Mouse (Mus musculus) Patski (cell line): ENCODE measurements around the gene Abca2. TPM values are rescaled to one million over a fixed set of nuclear protein-coding genes. Genes with fewer than 3 reads are reported as not detected.

Source experiments
- ATAC-seq: fragments of 100-300 bp; one replicate; pipeline ENCODE4 v1.8.0; 2021
- CTCF ChIA-PET: fragments of 350-600 bp; sonication (Branson Sonifier 250); formaldehyde crosslinking; loops from one replicate; lab custom pipeline; 2022; ENCODE audit warnings: inconsistent platforms; lab: Charles Lee
- POLR2A ChIA-PET: fragments of 350-600 bp; sonication (Branson Sonifier 250); formaldehyde crosslinking; loops from one replicate; lab custom pipeline; 2022; ENCODE audit warnings: antibody characterized with exemption, inconsistent platforms; lab: Charles Lee
- DNase-seq: peaks from one replicate; pipeline ENCODE4 v3.0.0-alpha.2; 2011; ENCODE audit warnings: low read depth, low spot score
- H3K27me3 ChIP-seq: fragments of 371-371 bp; one replicate; pipeline ENCODE4 v1.5.1; 2021
- CTCF ChIP-seq: fragments of 100-300 bp; IDR thresholded peaks from one replicate; pipeline ENCODE4 v1.5.1; 2021
- in situ Hi-C: fragments of 300-500 bp; cut with MboI; formaldehyde crosslinking; loops from 3 replicates; pipeline ENCODE4 v1.11.1; 2018; ENCODE audit warnings: low pct_unique_long_range_greater_than_20kb, mixed read lengths
- polyA plus RNA-seq: library from polyadenylated mRNA; unstranded; gene quantifications from one replicate; pipeline ENCODE4 v1.2.3, GENCODE M21; 2021

Abca2 gene
- polyA plus RNA-seq, 1 experiment from 2014 or later: 98.6 TPM

- no peak for TF ChIP-seq CTCF
- in situ Hi-C loops: no loop called here
- ChIA-PET CTCF (interaction anchor here (0.8 to 1.9 kb wide), 3 partner anchors 22 to 35 kb away, joined by 3 to 6 read pairs (median 4); partner anchors contain the start of gene Fut7), POLR2A (interaction anchor here (1.0 kb wide), 1 partner anchor 40 kb away, joined by 3 read pairs; no protein-coding TSS in a partner anchor)
- ATAC-seq: no peak
- DNase-seq: no peak
- H3K27me3 ChIP-seq: no peaks in the 10 kb centered on the region
These were observed 28.8 kb downstream of the Abca2 start for GRCm38 (mm10) chr2:25457022-25457896.

- H3K27me3 ChIP-seq: no peaks in the 10 kb centered on the region
- ChIA-PET CTCF (no interaction called here), POLR2A (interaction anchor here (0.7 kb wide), 1 partner anchor 39 kb away, joined by 3 read pairs; no protein-coding TSS in a partner anchor)
- ATAC-seq (no peak), DNase-seq (no peak)
- TF ChIP-seq CTCF: no peak
- in situ Hi-C loops: no loop called here
These were observed 30.4 kb downstream of the Abca2 start for GRCm38 (mm10) chr2:25458911-25459310.

GRCm38 (mm10) chr2:25460135-25460534 is 31.6 kb downstream of the Abca2 start:
- ATAC-seq: no peak
- no peak for DNase-seq
- ChIA-PET CTCF (interaction anchor here (0.9 to 1.1 kb wide), 3 partner anchors 13 to 96 kb away, joined by 3 read pairs; no protein-coding TSS in a partner anchor), POLR2A (interaction anchor here (0.7 to 1.5 kb wide), 3 partner anchors 23 to 48 kb away, joined by 3 to 5 read pairs (median 4); partner anchors contain the start of gene Abca2)
- TF ChIP-seq CTCF: no peak
- no peaks in the 10 kb centered on the region for H3K27me3 ChIP-seq
- in situ Hi-C loops: no loop called here

- POLR2A ChIA-PET: interaction anchor here (0.7 to 1.5 kb wide), 3 partner anchors 23 to 49 kb away, joined by 3 to 5 read pairs (median 4); partner anchors contain the start of gene Abca2
- DNase-seq: peak; percentile 92
- no peak for TF ChIP-seq CTCF
- no peaks in the 10 kb centered on the region for H3K27me3 ChIP-seq
- peak; percentile 86 for ATAC-seq
- in situ Hi-C loops: no loop called here
- CTCF ChIA-PET: interaction anchor here (1.0 to 1.1 kb wide), 3 partner anchors 20 to 131 kb away, joined by 3 read pairs; no protein-coding TSS in a partner anchor
These were observed 32.2 kb downstream of the Abca2 start, which contains the start of gene Paxx for GRCm38 (mm10) chr2:25460551-25461309. TSS of gene Paxx (minus strand) at chr2:25461094.

- in situ Hi-C loops: no loop called here
- POLR2A ChIA-PET: no interaction called here
- CTCF ChIA-PET: interaction anchor here (1.0 kb wide), 1 partner anchor 130 kb away, joined by 3 read pairs; no protein-coding TSS in a partner anchor
- DNase-seq: no peak
- TF ChIP-seq CTCF: no peak
- ATAC-seq: no peak
- H3K27me3 ChIP-seq: no peaks in the 10 kb centered on the region
These were observed 32.9 kb downstream of the Abca2 start for GRCm38 (mm10) chr2:25461407-25461806.

- ATAC-seq (no peak), DNase-seq (no peak)
- H3K27me3 ChIP-seq: no peaks in the 10 kb centered on the region
- no peak for TF ChIP-seq CTCF
- in situ Hi-C loops: no loop called here
- ChIA-PET CTCF (interaction anchor here (1.2 kb wide), 1 partner anchor 17 kb away, joined by 3 read pairs; no protein-coding TSS in a partner anchor), POLR2A (no interaction called here)
These were observed 35.1 kb downstream of the Abca2 start for GRCm38 (mm10) chr2:25463630-25464029.

- in situ Hi-C loops: no loop called here
- CTCF ChIA-PET: interaction anchor here (1.6 kb wide), 1 partner anchor 16 kb away, joined by 3 read pairs; no protein-coding TSS in a partner anchor
- no peaks in the 10 kb centered on the region for H3K27me3 ChIP-seq
These were observed 36.8 kb downstream of the Abca2 start for GRCm38 (mm10) chr2:25465256-25465655.

GRCm38 (mm10) chr2:25465816-25466635 is 37.5 kb downstream of the Abca2 start:
- ChIA-PET POLR2A (no interaction called here), CTCF (interaction anchor here (1.6 kb wide), 1 partner anchor 15 kb away, joined by 3 read pairs; no protein-coding TSS in a partner anchor)
- no peak for DNase-seq
- no peaks in the 10 kb centered on the region for H3K27me3 ChIP-seq
- no peak for TF ChIP-seq CTCF
- in situ Hi-C loops: no loop called here
- ATAC-seq: no peak

More at GRCm38 (mm10) chr2:25465256-25465655, 36.8 kb downstream of the Abca2 start:
- no peak for TF ChIP-seq CTCF
- DNase-seq: no peak
- ATAC-seq: no peak
- POLR2A ChIA-PET: no interaction called here

GRCm38 (mm10) chr2:25467606-25468303 is 39.3 kb downstream of the Abca2 start:
- DNase-seq: no peak
- ChIA-PET CTCF (no interaction called here), POLR2A (no interaction called here)
- no peak for TF ChIP-seq CTCF
- no peak for ATAC-seq
- no peaks in the 10 kb centered on the region for H3K27me3 ChIP-seq
- in situ Hi-C loops: no loop called here
